Comparison of ENCODE assay signal across 8 mouse cellular contexts in the genomic region with DNA sequence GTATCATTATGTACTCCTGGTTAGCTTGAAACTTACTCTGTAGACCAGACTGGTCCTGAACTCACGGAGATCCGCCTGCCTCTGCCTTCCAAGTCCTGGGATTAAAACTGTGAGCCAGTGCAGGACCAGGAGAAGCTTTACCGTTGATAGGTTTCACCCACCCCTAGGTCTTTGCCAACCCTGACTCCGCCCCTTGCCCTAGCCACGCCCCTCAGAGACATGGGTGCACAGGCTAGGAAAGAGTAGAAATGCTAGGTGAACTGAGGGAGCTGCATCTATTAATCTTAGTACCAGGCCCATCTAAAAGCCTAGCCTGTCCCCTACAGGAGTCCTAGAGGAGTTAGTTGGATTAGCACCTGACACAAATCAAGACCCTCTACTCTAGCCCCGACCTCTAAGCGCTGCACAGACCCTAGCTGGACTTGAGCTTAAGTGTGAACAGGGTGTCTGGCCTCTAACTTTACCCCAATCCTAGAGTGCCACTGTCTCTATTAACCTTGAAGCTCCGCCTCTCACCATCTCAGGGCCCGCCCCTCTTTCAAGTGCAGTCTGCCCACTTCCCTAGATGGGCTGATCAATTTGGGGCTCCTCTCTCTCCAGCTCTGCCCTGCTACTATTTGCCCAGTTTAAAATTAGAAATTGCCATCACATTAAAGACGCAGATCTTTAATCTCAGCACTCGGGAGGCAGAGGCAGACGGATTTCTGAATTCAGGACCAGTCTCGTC. TPM values are rescaled to one million over a fixed set of nuclear protein-coding genes. Genes with fewer than 3 reads are reported as not detected.
A peak's percentile ranks its signal among the peaks of the same experiment; 100 is the strongest.
DNase-seq lines count a peak whose midpoint lies in the region; ATAC-seq and TF ChIP-seq lines count a peak whose summit lies in the region.

No protein-coding gene starts in this region.

- ATAC-seq in heart, embryonic 11.5 days (replicated peaks; ENCODE audit: insufficient number of reproducible peaks, low FRiP score, low TSS enrichment): no peak
- no peak for ATAC-seq in limb, embryonic 11.5 days (ENCODE audit: insufficient number of reproducible peaks, low FRiP score, low TSS enrichment, low read depth)
- ATAC-seq in stomach, postnatal 0 days (ENCODE audit: low FRiP score, low TSS enrichment): no peak
- ATAC-seq in inflammation-experienced regulatory T-cells, adult 6 months: no peak

- H3K4me2 ChIP-seq in heart, embryonic 11.5 days: peak overlapping the region; percentile 86
- peak overlapping the region; percentile 72 for H3K4me2 ChIP-seq in limb, embryonic 11.5 days (ENCODE audit: low read depth, severe bottlenecking)
- peak overlapping the region; percentile 60 for H3K4me2 ChIP-seq in stomach, postnatal 0 days (replicated peaks; ENCODE audit: low read depth)

- no peak for DNase-seq in heart, adult 8-10 months (ENCODE audit: low spot score)
- peak; percentile 40 for DNase-seq in thymus, postnatal 25 days
- DNase-seq in thymus, adult 2 months: no peak
- DNase-seq in limb, embryonic 11.5 days (ENCODE audit: low spot score): no peak
- DNase-seq in stomach, postnatal 0 days (ENCODE audit: low spot score): no peak
- DNase-seq in right cerebral cortex, adult 2 months (ENCODE audit: low spot score in 2 of 2): no peak

- peaks cover 32% of the 10 kb centered on the region for H3K36me3 ChIP-seq in heart, embryonic 11.5 days (ENCODE audit: control insufficient read depth, insufficient read depth, low read length)
- no peaks in the 10 kb centered on the region for H3K36me3 ChIP-seq in thymus, adult 2 months (ENCODE audit: control insufficient read depth, insufficient read depth, low read length)
- peaks cover 19% of the 10 kb centered on the region for H3K36me3 ChIP-seq in limb, embryonic 11.5 days (ENCODE audit: control insufficient read depth, insufficient read depth, low read length)
- H3K36me3 ChIP-seq in stomach, postnatal 0 days (ENCODE audit: control insufficient read depth, insufficient read depth, low read length): peaks cover 8% of the 10 kb centered on the region; the same call in 1 of the 2 replicates

- peak overlapping the region; percentile 66; the same call in 1 of the 2 replicates for H3K4me3 ChIP-seq in heart, embryonic 11.5 days (ENCODE audit: low read depth, low read length)
- H3K4me3 ChIP-seq in thymus, adult 2 months (ENCODE audit: control insufficient read depth, insufficient read depth, low read length): no peak overlapping the region
- peak overlapping the region; percentile 65 for H3K4me3 ChIP-seq in limb, embryonic 11.5 days (ENCODE audit: low read depth, low read length)
- peak overlapping the region; percentile 47 for H3K4me3 ChIP-seq in stomach, postnatal 0 days (ENCODE audit: low read depth, low read length)

- TF ChIP-seq EP300 in stomach, postnatal 0 days (optimal IDR thresholded peaks at IDR 0.05): no peak

- H3K9ac ChIP-seq in heart, embryonic 11.5 days (ENCODE audit: low read depth, low read length): peak overlapping the region; percentile 86; the same call in 1 of the 2 replicates
- no peak overlapping the region for H3K9ac ChIP-seq in limb, embryonic 11.5 days (ENCODE audit: low read length)
- peak overlapping the region; percentile 66 for H3K9ac ChIP-seq in stomach, postnatal 0 days (ENCODE audit: low read length)

- H3K27ac ChIP-seq in heart, embryonic 11.5 days (ENCODE audit: low read depth, low read length): 0 out of 2 replicates have a peak overlapping the region, but pooled peaks have one; percentile 88
- no peak overlapping the region for H3K27ac ChIP-seq in thymus, adult 2 months (ENCODE audit: control insufficient read depth, insufficient read depth, low read length)
- no peak overlapping the region for H3K27ac ChIP-seq in limb, embryonic 11.5 days (replicated peaks; ENCODE audit: low read depth, low read length)
- H3K27ac ChIP-seq in stomach, postnatal 0 days (replicated peaks): peak overlapping the region; percentile 88

- no peak for TF ChIP-seq CTCF in thymus, adult 2 months (IDR thresholded peaks at IDR 0.05; ENCODE audit: borderline replicate concordance, control insufficient read depth, extremely low read depth, insufficient read depth, low read length, poor library complexity)
- TF ChIP-seq CTCF in stomach, postnatal 0 days (IDR thresholded peaks at IDR 0.05; ENCODE audit: low read depth): no peak

- H3K9me3 ChIP-seq in heart, embryonic 11.5 days (replicated peaks; ENCODE audit: control insufficient read depth, low read length): no peaks in the 10 kb centered on the region
- H3K9me3 ChIP-seq in limb, embryonic 11.5 days (ENCODE audit: control insufficient read depth, low read length): no peaks in the 10 kb centered on the region
- no peaks in the 10 kb centered on the region for H3K9me3 ChIP-seq in stomach, postnatal 0 days (ENCODE audit: control insufficient read depth, low read length)

- no peaks in the 10 kb centered on the region for H3K27me3 ChIP-seq in heart, embryonic 11.5 days (ENCODE audit: control insufficient read depth, insufficient read depth, low read length)
- peaks cover 10% of the 10 kb centered on the region for H3K27me3 ChIP-seq in thymus, adult 2 months (ENCODE audit: control insufficient read depth, insufficient read depth, low read length)
- H3K27me3 ChIP-seq in limb, embryonic 11.5 days (ENCODE audit: control insufficient read depth, insufficient read depth, low read length): no peaks in the 10 kb centered on the region
- H3K27me3 ChIP-seq in stomach, postnatal 0 days (ENCODE audit: control insufficient read depth, insufficient read depth, low read length): no peaks in the 10 kb centered on the region

- H3K4me1 ChIP-seq in heart, embryonic 11.5 days (ENCODE audit: control insufficient read depth, insufficient read depth, low read length): peaks cover 12% of the 10 kb centered on the region; the same call in 1 of the 2 replicates
- H3K4me1 ChIP-seq in thymus, adult 2 months (replicated peaks; ENCODE audit: control insufficient read depth, insufficient read depth, low read length): peaks cover 20% of the 10 kb centered on the region
- H3K4me1 ChIP-seq in limb, embryonic 11.5 days (ENCODE audit: control insufficient read depth, insufficient read depth, low read length): peaks cover 20% of the 10 kb centered on the region
- no peaks in the 10 kb centered on the region for H3K4me1 ChIP-seq in stomach, postnatal 0 days (replicated peaks; ENCODE audit: control insufficient read depth, insufficient read depth)

- TF ChIP-seq POLR2A in thymus, adult 2 months (IDR thresholded peaks at IDR 0.05; ENCODE audit: control insufficient read depth, extremely low read depth, insufficient read depth, low read length, poor library complexity): no peak

- WGBS in heart, embryonic 11.5 days (ENCODE audit: insufficient replicate concordance): 76% methylated on average over 13 of the region's 13 CpGs
- 77% methylated on average over 13 of the region's 13 CpGs for WGBS in thymus, adult 2 months
- 82% methylated on average over 13 of the region's 13 CpGs for WGBS in limb, embryonic 11.5 days
- 69% methylated on average over 13 of the region's 13 CpGs for WGBS in stomach, postnatal 0 days

RNA-seq across cellular contexts. Expression of gene Rcn3, which starts 1.6 kb away (rescaled TPM):
- 339 and 341 TPM in 2 replicates for polyA plus RNA-seq in heart, embryonic 11.5 days (2014; fragmentation: Nextera tagmentation; extraction: Ambion mirVana)
- total RNA-seq in heart, adult 8-10 months (2022): 10 to 100 TPM; 17.8 to 27.4 (median 21.4) TPM
- 22.2 and 34.9 TPM in 2 replicates for polyA plus RNA-seq in thymus, adult 2 months (2012; rRNA removed)
- polyA plus RNA-seq in limb, embryonic 11.5 days (2014; fragmentation: Nextera tagmentation; extraction: Ambion mirVana): 220 and 245 TPM in 2 replicates
- polyA plus RNA-seq in stomach, postnatal 0 days (2015; fragmentation: Nextera tagmentation; extraction: Ambion mirVana): 157 and 176 TPM in 2 replicates
- polyA plus RNA-seq in inflammation-experienced regulatory T-cells, adult 6 months (2017; shearing (Covaris generic)): 1 to 10 TPM; 1.7 to 6.5 (median 5.7) TPM

RNA-seq across cellular contexts. Expression of gene Fcgrt, which starts 13.2 kb away (rescaled TPM):
- 15.1 and 20.5 TPM in 2 replicates for polyA plus RNA-seq in heart, embryonic 11.5 days (2014; fragmentation: Nextera tagmentation; extraction: Ambion mirVana)
- 10 to 100 TPM; 65.6 to 77.1 (median 67.5) TPM for total RNA-seq in heart, adult 8-10 months (2022)
- 30.8 and 38.9 TPM in 2 replicates for polyA plus RNA-seq in thymus, adult 2 months (2012; rRNA removed)
- polyA plus RNA-seq in limb, embryonic 11.5 days (2014; fragmentation: Nextera tagmentation; extraction: Ambion mirVana): 8.0 and 9.8 TPM in 2 replicates
- 76.1 and 76.9 TPM in 2 replicates for polyA plus RNA-seq in stomach, postnatal 0 days (2015; fragmentation: Nextera tagmentation; extraction: Ambion mirVana)
- 1 to 10 TPM in 2 of 3 experiments, under 1 TPM in 1; 0.81 to 3.0 (median 1.8) TPM for polyA plus RNA-seq in inflammation-experienced regulatory T-cells, adult 6 months (2017; shearing (Covaris generic))

RNA-seq across cellular contexts. Expression of gene Prrg2, which starts 27.9 kb away (rescaled TPM):
- 11.7 and 13.3 TPM in 2 replicates for polyA plus RNA-seq in heart, embryonic 11.5 days (2014; fragmentation: Nextera tagmentation; extraction: Ambion mirVana)
- 1 to 10 TPM; 5.6 to 7.8 (median 6.7) TPM for total RNA-seq in heart, adult 8-10 months (2022)
- 32.4 and 40.5 TPM in 2 replicates for polyA plus RNA-seq in thymus, adult 2 months (2012; rRNA removed)
- polyA plus RNA-seq in limb, embryonic 11.5 days (2014; fragmentation: Nextera tagmentation; extraction: Ambion mirVana): 22.1 and 24.6 TPM in 2 replicates
- polyA plus RNA-seq in stomach, postnatal 0 days (2015; fragmentation: Nextera tagmentation; extraction: Ambion mirVana): 33.6 and 37.4 TPM in 2 replicates
- polyA plus RNA-seq in inflammation-experienced regulatory T-cells, adult 6 months (2017; shearing (Covaris generic)): 1 to 10 TPM; 2.0 to 2.3 (median 2.1) TPM

RNA-seq across cellular contexts. Expression of gene Nosip, which starts 28.2 kb away (rescaled TPM):
- 54.2 and 58.9 TPM in 2 replicates for polyA plus RNA-seq in heart, embryonic 11.5 days (2014; fragmentation: Nextera tagmentation; extraction: Ambion mirVana)
- total RNA-seq in heart, adult 8-10 months (2022): 10 to 100 TPM; 30.6 to 33.8 (median 32.7) TPM
- 159 and 165 TPM in 2 replicates for polyA plus RNA-seq in thymus, adult 2 months (2012; rRNA removed)
- polyA plus RNA-seq in limb, embryonic 11.5 days (2014; fragmentation: Nextera tagmentation; extraction: Ambion mirVana): 70.2 and 73.9 TPM in 2 replicates
- polyA plus RNA-seq in stomach, postnatal 0 days (2015; fragmentation: Nextera tagmentation; extraction: Ambion mirVana): 43.0 and 44.1 TPM in 2 replicates
- polyA plus RNA-seq in inflammation-experienced regulatory T-cells, adult 6 months (2017; shearing (Covaris generic)): 100 to 1,000 TPM; 129 to 164 (median 158) TPM

RNA-seq across cellular contexts. Expression of gene Rps11, which starts 33.8 kb away (rescaled TPM):
- polyA plus RNA-seq in heart, embryonic 11.5 days (2014; fragmentation: Nextera tagmentation; extraction: Ambion mirVana): 1,168 and 1,305 TPM in 2 replicates
- total RNA-seq in heart, adult 8-10 months (2022): 100 to 1,000 TPM; 572 to 626 (median 604) TPM
- 343 and 363 TPM in 2 replicates for polyA plus RNA-seq in thymus, adult 2 months (2012; rRNA removed)
- 1,759 and 1,785 TPM in 2 replicates for polyA plus RNA-seq in limb, embryonic 11.5 days (2014; fragmentation: Nextera tagmentation; extraction: Ambion mirVana)
- 1,142 and 1,191 TPM in 2 replicates for polyA plus RNA-seq in stomach, postnatal 0 days (2015; fragmentation: Nextera tagmentation; extraction: Ambion mirVana)
- 1,000 to 10,000 TPM; 3,557 to 4,924 (median 4,468) TPM for polyA plus RNA-seq in inflammation-experienced regulatory T-cells, adult 6 months (2017; shearing (Covaris generic))

Comparison
In these comparisons a context has a peak if more than half of its experiments do, and no peak if none do; other contexts are left out.
1. H3K27ac ChIP-seq: peak in heart, embryonic 11.5 days (single experiment) and stomach, postnatal 0 days (single experiment); none in thymus, adult 2 months (single experiment) and limb, embryonic 11.5 days (single experiment).
2. Peak in every context shown above with its lines, with median percentiles within 50 percentile points of each other: H3K4me2 ChIP-seq.